Mouse (Mus musculus): ENCODE measurements around the gene Kmt2a.

- no peak for TF ChIP-seq CTCF (IDR thresholded peaks at IDR 0.05; ENCODE audit: control insufficient read depth, insufficient read depth, insufficient read length)
- TF ChIP-seq USF1 (IDR thresholded peaks at IDR 0.05; ENCODE audit: low read depth) = no peak
Observed at GRCm38 (mm10) chr9:44904964-44905363, 23.9 kb upstream of the Kmt2a start.

Measured in C2C12 (cell line).